Mouse (Mus musculus): ENCODE results near the gene Sapcd1. TPM values are rescaled to one million over a fixed set of nuclear protein-coding genes. Genes with fewer than 3 reads are reported as not detected.
"Not testable (repeated sequence)": the region's sequence is repeated elsewhere in the genome, so short reads cannot be mapped to it uniquely, and the experiment has no call there.

Sapcd1 gene
- polyA plus RNA-seq, 1 experiment from 2014 or later, result 17.2 TPM

DNA sequence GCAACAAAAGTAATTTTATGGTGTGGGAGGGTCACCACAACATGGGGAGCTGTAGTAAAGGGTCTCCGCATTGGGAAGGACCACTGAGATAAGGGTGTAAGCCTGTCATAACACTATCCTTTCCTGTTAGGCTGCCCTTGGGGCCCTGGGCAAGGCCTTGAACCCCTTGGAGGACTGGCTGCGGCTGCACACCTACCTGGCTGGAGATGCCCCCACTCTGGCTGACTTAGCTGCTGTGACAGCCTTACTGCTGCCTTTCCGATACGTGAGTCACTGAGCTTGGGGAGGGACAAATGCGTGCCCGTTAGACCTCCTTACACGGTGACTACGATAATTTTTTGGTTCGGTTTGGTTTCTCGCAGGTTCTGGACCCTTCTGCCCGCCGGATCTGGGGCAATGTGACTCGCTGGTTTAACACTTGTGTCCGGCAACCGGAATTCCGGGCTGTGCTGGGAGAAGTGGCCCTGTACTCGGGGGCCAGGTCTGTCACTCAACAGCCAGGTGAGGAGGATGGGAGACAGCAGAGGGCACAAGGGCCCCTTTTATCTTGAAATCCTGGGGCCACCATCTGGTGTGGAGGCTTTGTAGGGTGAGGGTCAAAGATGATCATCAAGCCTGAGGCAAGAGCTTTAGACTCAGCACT lies 23.6 kb downstream of the Sapcd1 start:
- H3K9ac ChIP-seq, result 0 out of 2 replicates have a peak overlapping the region, but pooled peaks have one; percentile 16
- H3K4me1 ChIP-seq (ENCODE audit: insufficient read depth), result peaks cover 16% of the 10 kb centered on the region
- ATAC-seq (ENCODE audit: insufficient read depth) (no peak), DNase-seq (no peak)
- H3K27me3 ChIP-seq (ENCODE audit: insufficient read depth, low read length), result no peaks in the 10 kb centered on the region
- H3K9me3 ChIP-seq (ENCODE audit: low read depth, low read length), result no peaks in the 10 kb centered on the region
- no peak overlapping the region; the same call in 1 of the 2 replicates for H3K4me2 ChIP-seq
- H3K36me3 ChIP-seq (ENCODE audit: insufficient read depth), result peaks cover 58% of the 10 kb centered on the region
- no peak for TF ChIP-seq CTCF (IDR thresholded peaks at IDR 0.05; ENCODE audit: low read depth)
- no peak overlapping the region for H3K27ac ChIP-seq (ENCODE audit: low read depth)
- WGBS, result 94% methylated on average over 17 of the region's 17 CpGs
- H3K4me3 ChIP-seq (ENCODE audit: low read depth, low read length), result no peak overlapping the region

- Histone ChIP-seq H3K4me3 (ENCODE audit: low read depth, low read length) (peak overlapping the region; percentile 92), H3K9me3 (ENCODE audit: low read depth, low read length) (no peaks in the 10 kb centered on the region), H3K4me2 (peak overlapping the region; percentile 96), H3K36me3 (ENCODE audit: insufficient read depth) (peaks cover 58% of the 10 kb centered on the region), H3K27ac (ENCODE audit: low read depth) (no peak overlapping the region), H3K9ac (peak overlapping the region; percentile 96), H3K4me1 (ENCODE audit: insufficient read depth) (peaks cover 23% of the 10 kb centered on the region), H3K27me3 (ENCODE audit: insufficient read depth, low read length) (no peaks in the 10 kb centered on the region)
- DNase-seq (no peak), ATAC-seq (ENCODE audit: insufficient read depth) (no peak)
- 45% methylated on average over 9 of the region's 9 CpGs for whole genome bisulfite sequencing
- no peak for TF ChIP-seq CTCF (IDR thresholded peaks at IDR 0.05; ENCODE audit: low read depth)
Measured at GRCm38 (mm10) chr17:35003022-35003838, 24.6 kb downstream of the Sapcd1 start.

DNA sequence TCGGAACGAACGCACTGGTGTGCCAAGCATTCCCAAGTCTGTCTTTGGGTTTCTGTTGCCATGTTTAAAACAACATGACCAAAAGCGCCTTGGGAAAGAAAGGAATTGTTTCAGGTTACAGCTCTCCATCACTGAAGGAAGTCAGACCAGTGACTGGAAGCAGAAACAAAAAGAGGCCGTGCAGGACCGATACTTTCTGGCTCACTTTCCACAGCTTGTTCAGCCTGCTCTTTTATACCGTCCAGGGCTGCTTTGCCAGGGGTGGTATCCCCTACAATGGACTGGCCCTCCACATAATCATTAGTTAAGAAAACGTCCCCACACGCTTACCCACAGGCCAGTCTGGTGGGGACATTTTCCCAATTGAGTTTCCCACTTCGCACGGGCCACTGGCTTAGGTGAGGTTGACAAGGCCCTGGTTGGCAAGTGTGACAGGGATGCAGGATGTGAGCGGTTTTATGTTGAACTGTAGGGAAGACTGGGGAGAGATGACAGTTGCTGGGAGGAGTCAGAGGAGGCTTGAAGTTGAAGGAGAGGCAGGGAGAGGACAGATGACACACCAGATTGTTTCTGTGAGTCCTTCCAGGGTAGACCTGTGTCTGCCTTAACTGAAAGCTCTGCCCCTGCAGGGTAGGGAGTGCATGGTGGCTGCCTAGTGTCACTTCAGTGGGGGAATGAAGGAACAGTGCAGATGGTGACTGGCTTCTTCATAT lies 25.5 kb downstream of the Sapcd1 start:
- H3K9ac ChIP-seq, result peak overlapping the region; percentile 96
- no peaks in the 10 kb centered on the region for H3K9me3 ChIP-seq (ENCODE audit: low read depth, low read length)
- H3K27ac ChIP-seq (ENCODE audit: low read depth), result peak overlapping the region; percentile 97
- peak overlapping the region; percentile 96 for H3K4me2 ChIP-seq
- ATAC-seq (ENCODE audit: insufficient read depth) (no peak), DNase-seq (peak; percentile 23)
- H3K27me3 ChIP-seq (ENCODE audit: insufficient read depth, low read length), result no peaks in the 10 kb centered on the region
- H3K36me3 ChIP-seq (ENCODE audit: insufficient read depth), result peaks cover 59% of the 10 kb centered on the region
- peak overlapping the region; percentile 92 for H3K4me3 ChIP-seq (ENCODE audit: low read depth, low read length)
- H3K4me1 ChIP-seq (ENCODE audit: insufficient read depth), result peaks cover 23% of the 10 kb centered on the region
- no peak for TF ChIP-seq CTCF (IDR thresholded peaks at IDR 0.05; ENCODE audit: low read depth)
- WGBS, result 4% methylated on average over 12 of the region's 12 CpGs

DNA sequence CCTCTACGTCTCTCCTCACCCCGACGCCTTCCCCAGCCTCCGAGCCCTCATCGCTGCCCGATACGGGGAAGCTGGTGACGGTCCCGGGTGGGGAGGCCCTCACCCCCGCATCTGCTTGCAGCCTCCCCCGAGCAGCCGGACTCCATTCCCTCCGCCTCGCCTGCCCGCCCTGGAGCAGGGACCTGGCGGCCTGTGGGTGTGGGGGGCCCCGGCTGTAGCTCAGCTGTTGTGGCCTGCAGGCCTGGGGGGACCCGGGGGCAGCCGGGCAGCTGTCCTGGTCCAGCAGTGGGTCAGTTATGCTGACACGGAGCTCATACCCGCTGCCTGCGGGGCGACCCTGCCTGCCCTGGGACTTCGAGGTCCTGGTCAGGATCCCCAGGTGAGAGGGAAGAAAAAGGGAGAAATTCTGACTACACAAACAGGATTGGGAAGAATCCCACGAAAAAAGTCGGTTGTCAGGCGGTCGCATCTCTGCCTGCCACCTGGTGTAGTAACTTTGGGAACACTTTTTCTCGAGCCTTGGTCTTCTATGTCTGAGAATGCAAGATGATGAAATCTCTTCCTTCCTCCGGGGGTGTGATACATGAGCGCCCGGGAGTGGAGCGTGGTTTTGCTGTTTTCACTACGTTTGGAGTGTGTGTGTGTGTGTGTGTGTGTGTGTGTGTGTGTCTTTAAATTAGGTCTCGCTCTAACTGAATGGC lies 26.2 kb downstream of the Sapcd1 start:
- Histone ChIP-seq H3K36me3 (ENCODE audit: insufficient read depth) (peaks cover 53% of the 10 kb centered on the region), H3K4me3 (ENCODE audit: low read depth, low read length) (peak overlapping the region; percentile 92), H3K9ac (peak overlapping the region; percentile 96), H3K27ac (ENCODE audit: low read depth) (peak overlapping the region; percentile 97), H3K27me3 (ENCODE audit: insufficient read depth, low read length) (no peaks in the 10 kb centered on the region), H3K4me1 (ENCODE audit: insufficient read depth) (peaks cover 23% of the 10 kb centered on the region), H3K4me2 (peak overlapping the region; percentile 96), H3K9me3 (ENCODE audit: low read depth, low read length) (no peaks in the 10 kb centered on the region)
- ATAC-seq (ENCODE audit: insufficient read depth) (peak; percentile 13), DNase-seq (peak; percentile 63)
- TF ChIP-seq CTCF (IDR thresholded peaks at IDR 0.05; ENCODE audit: low read depth), result no peak
- WGBS, result 1% methylated on average over 35 of the region's 35 CpGs

DNA sequence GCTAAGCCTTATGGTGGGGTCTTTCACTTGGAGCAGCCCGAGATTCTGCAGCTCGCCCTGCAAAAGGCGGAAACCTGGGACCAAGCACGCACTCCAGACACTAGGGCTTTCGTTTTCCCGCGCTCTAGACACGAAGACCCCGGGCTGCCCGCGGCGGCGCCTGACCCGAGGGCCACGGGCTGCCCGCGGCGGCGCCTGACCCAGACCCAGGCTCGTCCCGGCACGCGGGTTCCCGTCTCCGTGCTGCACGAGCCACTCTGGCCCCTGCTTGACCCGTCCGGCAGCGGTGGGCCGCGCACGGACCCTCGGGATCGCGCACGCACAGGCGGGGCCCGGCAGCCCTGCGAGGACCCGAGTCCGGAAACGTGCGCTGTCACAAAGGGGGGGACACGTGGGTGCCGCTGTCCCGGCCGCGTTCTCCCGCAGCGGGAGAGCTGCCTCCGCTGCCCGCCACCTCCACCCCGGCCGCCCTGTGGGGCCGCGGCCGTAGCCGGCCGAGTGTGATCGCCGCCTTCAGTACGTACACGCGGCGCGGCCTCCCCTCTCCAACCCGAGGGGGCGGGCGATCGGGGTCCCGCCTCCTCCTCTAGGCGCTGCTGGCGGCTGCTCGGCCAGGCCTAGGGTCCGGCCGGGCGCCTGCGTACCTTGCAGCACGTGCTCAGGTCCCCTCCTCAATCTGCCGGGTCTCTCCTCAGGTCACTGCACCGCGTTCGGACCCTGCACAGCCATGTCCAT lies 26.9 kb downstream of the Sapcd1 start, which contains the start of gene Vars:
Gene Vars, plus strand, starts transcription at position 271 of the 735 bp plus-strand sequence.
- Histone ChIP-seq H3K9me3 (ENCODE audit: low read depth, low read length) (no peaks in the 10 kb centered on the region), H3K9ac (peak within 1 kb of the TSS; percentile 96), H3K4me3 (ENCODE audit: low read depth, low read length) (peak within 1 kb of the TSS; percentile 92), H3K36me3 (ENCODE audit: insufficient read depth) (peaks cover 50% of the 10 kb centered on the region), H3K4me1 (ENCODE audit: insufficient read depth) (peaks cover 23% of the 10 kb centered on the region), H3K27ac (ENCODE audit: low read depth) (peak within 1 kb of the TSS; percentile 97), H3K27me3 (ENCODE audit: insufficient read depth, low read length) (no peaks in the 10 kb centered on the region), H3K4me2 (peak within 1 kb of the TSS; percentile 96)
- ATAC-seq (ENCODE audit: insufficient read depth) (peak; percentile 94), DNase-seq (peak; percentile 96)
- no peak for TF ChIP-seq CTCF (IDR thresholded peaks at IDR 0.05; ENCODE audit: low read depth)
- WGBS, result under 1% methylated on average over 81 of the region's 83 CpGs

DNA sequence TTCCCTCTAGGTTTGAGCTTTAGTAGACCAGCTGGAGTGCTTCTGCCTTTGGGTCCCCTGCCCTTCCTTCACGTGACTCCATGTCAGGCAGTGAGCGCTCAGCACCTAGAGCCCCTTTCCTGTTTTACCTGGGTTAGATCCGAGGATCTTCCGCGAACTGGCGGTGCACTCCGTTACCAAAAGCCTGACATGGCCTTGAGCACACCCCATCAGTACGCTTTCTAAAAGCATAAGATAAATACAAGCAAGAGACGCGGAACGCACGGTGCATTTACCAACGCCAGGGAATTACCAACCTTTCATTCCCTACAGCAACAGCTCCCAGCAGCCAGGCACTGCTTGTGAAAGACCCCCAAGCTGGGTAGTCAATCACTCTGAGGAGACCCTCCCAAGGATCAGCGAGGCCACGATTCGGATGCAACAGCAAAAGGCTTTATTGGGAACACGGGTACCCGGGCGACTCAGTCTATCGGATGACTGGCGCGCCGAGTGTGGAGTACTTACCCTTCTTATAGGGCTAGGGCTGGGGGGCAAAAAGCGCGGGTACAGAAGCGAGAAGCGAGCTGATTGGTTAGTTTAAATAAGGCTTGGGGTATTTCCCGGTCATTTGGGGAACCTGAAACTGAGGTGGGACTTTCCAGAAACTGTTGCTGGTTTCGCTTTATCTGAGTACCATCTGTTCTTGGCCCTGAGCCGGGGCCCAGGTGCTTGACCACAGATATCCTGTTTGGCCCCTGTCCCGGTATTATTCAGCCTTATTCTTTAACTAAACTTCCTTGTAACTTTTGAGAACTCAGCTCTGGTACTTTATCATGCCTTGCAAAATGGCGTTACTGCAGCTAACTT lies 27.7 kb downstream of the Sapcd1 start:
- H3K4me3 ChIP-seq (ENCODE audit: low read depth, low read length), result peak overlapping the region; percentile 92
- peaks cover 45% of the 10 kb centered on the region for H3K36me3 ChIP-seq (ENCODE audit: insufficient read depth)
- not testable (repeated sequence) for ATAC-seq (ENCODE audit: insufficient read depth); H3K9me3 ChIP-seq (ENCODE audit: low read depth, low read length); H3K27me3 ChIP-seq (ENCODE audit: insufficient read depth, low read length)
- H3K4me2 ChIP-seq, result peak overlapping the region; percentile 96
- peaks cover 23% of the 10 kb centered on the region for H3K4me1 ChIP-seq (ENCODE audit: insufficient read depth)
- DNase-seq, result peak; percentile 60
- 11% methylated on average over 29 of the region's 32 CpGs for WGBS
- peak overlapping the region; percentile 96 for H3K9ac ChIP-seq
- peak overlapping the region; percentile 97 for H3K27ac ChIP-seq (ENCODE audit: low read depth)

All from lung, embryonic 14.5 days (tissue).